Mouse (Mus musculus) cerebellum, adult 9-10 months (tissue): Measurements from ENCODE around the gene Cga.

Source experiments
- DNase-seq: peaks from one replicate; pipeline ENCODE4 v3.0.0; 2022

The Cga gene

GRCm38 (mm10) chr4:34893479-34893878, at the start of gene Cga:
Cga (plus strand) TSS chr4:34893779.
- DNase-seq, result no peak

GRCm38 (mm10) chr4:34843839-34844238, 49.7 kb upstream of the Cga start:
- no peak for DNase-seq

GRCm38 (mm10) chr4:34847679-34848309, 45.8 kb upstream of the Cga start:
- DNase-seq, result no peak

GRCm38 (mm10) chr4:34850156-34850555, 43.4 kb upstream of the Cga start:
- no peak for DNase-seq

GRCm38 (mm10) chr4:34852051-34852450, 41.5 kb upstream of the Cga start:
- DNase-seq, result peak; percentile 40

- no peak for DNase-seq
Measured at GRCm38 (mm10) chr4:34855966-34856365, 37.6 kb upstream of the Cga start.

GRCm38 (mm10) chr4:34858903-34859302, 34.7 kb upstream of the Cga start:
- DNase-seq, result no peak

GRCm38 (mm10) chr4:34859416-34859815, 34.2 kb upstream of the Cga start:
- DNase-seq, result no peak

- no peak for DNase-seq
Measured at GRCm38 (mm10) chr4:34861438-34861837, 32.1 kb upstream of the Cga start.

- DNase-seq, result no peak
Measured at GRCm38 (mm10) chr4:34869813-34870212, 23.8 kb upstream of the Cga start.

GRCm38 (mm10) chr4:34872896-34873495, 20.6 kb upstream of the Cga start:
- DNase-seq, result no peak

GRCm38 (mm10) chr4:34874234-34874633, 19.3 kb upstream of the Cga start:
- DNase-seq, result no peak

- DNase-seq, result no peak
Measured at GRCm38 (mm10) chr4:34880921-34881650, 12.5 kb upstream of the Cga start.

GRCm38 (mm10) chr4:34881851-34882250, 11.7 kb upstream of the Cga start:
- DNase-seq, result no peak

GRCm38 (mm10) chr4:34882291-34882769, 11.2 kb upstream of the Cga start:
- peak; percentile 63 for DNase-seq

- DNase-seq, result peak; percentile 96
Measured at GRCm38 (mm10) chr4:34882818-34883217, 10.8 kb upstream of the Cga start, which contains the start of gene Zfp292. Zfp292 (minus strand) TSS chr4:34882960.

GRCm38 (mm10) chr4:34883366-34884029, 10.1 kb upstream of the Cga start:
- DNase-seq, result no peak

- no peak for DNase-seq
Measured at GRCm38 (mm10) chr4:34885631-34886351, 7.8 kb upstream of the Cga start.

- DNase-seq, result peak; percentile 69
Measured at GRCm38 (mm10) chr4:34886490-34887111, 7.0 kb upstream of the Cga start.

GRCm38 (mm10) chr4:34887295-34887694, 6.3 kb upstream of the Cga start:
- DNase-seq, result no peak

GRCm38 (mm10) chr4:34889101-34889811, 4.3 kb upstream of the Cga start:
- DNase-seq, result no peak

- no peak for DNase-seq
Measured at GRCm38 (mm10) chr4:34889812-34890185, 3.8 kb upstream of the Cga start.
